Mouse (Mus musculus) kidney, postnatal 36 days (tissue): ENCODE measurements around the gene Pno1.
"Not testable (repeated sequence)": the region's sequence is repeated elsewhere in the genome, so short reads cannot be mapped to it uniquely, and the experiment has no call there.

Experiments
- DNase-seq, 2 experiments: peaks; one replicate each; pipeline ENCODE4 v3.0.0; 2021 to 2022; ENCODE audit warnings: mixed read lengths in 2 of 2

Gene Pno1

GRCm38 (mm10) chr11:17211258-17212140 is at the start of gene Pno1:
Gene Pno1, minus strand, starts transcription at chr11:17211568.
- DNase-seq, result peak; percentile 98

GRCm38 (mm10) chr11:17257861-17258260 is 46.5 kb upstream of the Pno1 start:
- peak; percentile 32 to 62 for DNase-seq

- peak; percentile 96 to 98 for DNase-seq
These were observed 46.1 kb upstream of the Pno1 start, which contains the start of gene C1d for GRCm38 (mm10) chr11:17257443-17257842. Gene C1d, plus strand, starts transcription at chr11:17257579.

- DNase-seq, result no peak
These were observed 45.5 kb upstream of the Pno1 start for GRCm38 (mm10) chr11:17256813-17257365.

- no peak for DNase-seq
These were observed 37.3 kb upstream of the Pno1 start for GRCm38 (mm10) chr11:17248715-17249114.

GRCm38 (mm10) chr11:17238598-17238997 is 27.2 kb upstream of the Pno1 start:
- DNase-seq, result not testable (repeated sequence)

GRCm38 (mm10) chr11:17236449-17237037 is 25.2 kb upstream of the Pno1 start:
- DNase-seq, result no peak

GRCm38 (mm10) chr11:17232792-17233191 is 21.4 kb upstream of the Pno1 start:
- no peak for DNase-seq

- no peak for DNase-seq
These were observed 9.8 kb upstream of the Pno1 start for GRCm38 (mm10) chr11:17221126-17221525.

GRCm38 (mm10) chr11:17215475-17215874 is 4.1 kb upstream of the Pno1 start:
- DNase-seq, result no peak

GRCm38 (mm10) chr11:17212903-17213509 is 1.6 kb upstream of the Pno1 start:
- DNase-seq, result no peak

- DNase-seq, result no peak
These were observed 750 bp upstream of the Pno1 start for GRCm38 (mm10) chr11:17212141-17212495.

- DNase-seq, result no peak
These were observed 8.9 kb downstream of the Pno1 start for GRCm38 (mm10) chr11:17202481-17202880.

- DNase-seq, result no peak
These were observed 10.4 kb downstream of the Pno1 start for GRCm38 (mm10) chr11:17200936-17201335.

- DNase-seq, result no peak
These were observed 11.4 kb downstream of the Pno1 start for GRCm38 (mm10) chr11:17199840-17200501.

GRCm38 (mm10) chr11:17199170-17199569 is 12.2 kb downstream of the Pno1 start:
- no peak for DNase-seq

GRCm38 (mm10) chr11:17192151-17192844 is 19.1 kb downstream of the Pno1 start:
- peak; percentile 20 to 45 for DNase-seq

- DNase-seq, result no peak
These were observed 22.6 kb downstream of the Pno1 start for GRCm38 (mm10) chr11:17188786-17189185.

- DNase-seq, result no peak
These were observed 23.7 kb downstream of the Pno1 start for GRCm38 (mm10) chr11:17187649-17188048.

GRCm38 (mm10) chr11:17183165-17183564 is 28.2 kb downstream of the Pno1 start:
- DNase-seq, result no peak

GRCm38 (mm10) chr11:17181807-17182206 is 29.6 kb downstream of the Pno1 start, which contains the start of gene Wdr92:
Gene Wdr92, plus strand, starts transcription at chr11:17182107.
- no peak for DNase-seq

- no peak for DNase-seq
These were observed 30.6 kb downstream of the Pno1 start for GRCm38 (mm10) chr11:17180753-17181152.
